ENCODE assay signal across 26 mouse cellular contexts in genomic region chr2:154192141-154192540, GRCm38 (mm10). TPM values are rescaled to one million over a fixed set of nuclear protein-coding genes. Genes with fewer than 3 reads are reported as not detected.
DNase-seq lines count a peak whose midpoint lies in the region; ATAC-seq lines count a peak whose summit lies in the region.
"Had no signal": no experiment of that assay in that cellular context is flagged by ENCODE, and none has a peak within 500 bp of the region (broad histone marks: within the 10 kb centered on the region; RNA-seq: fewer than 3 reads in every experiment).

No protein-coding gene starts in this region.

- H3K4me1 ChIP-seq in heart, embryonic 12.5 days (replicated peaks) = peaks cover 28% of the 10 kb centered on the region
- H3K4me1 ChIP-seq in heart, embryonic 16.5 days (ENCODE audit: control insufficient read depth, insufficient read depth, low read length) = peaks cover 16% of the 10 kb centered on the region
- no peaks in the 10 kb centered on the region for H3K4me1 ChIP-seq in stomach, embryonic 16.5 days (ENCODE audit: control insufficient read depth, insufficient read depth, low read length)
- H3K4me1 ChIP-seq: embryonic facial prominence, embryonic 13.5 days; forebrain, embryonic 12.5 days; hindbrain, embryonic 13.5 days had no signal

- intact Hi-C loops in heart, postnatal 25 days (cut with DNase I) = no loop called here

- H3K4me3 ChIP-seq in heart, embryonic 12.5 days = no peak overlapping the region
- H3K4me3 ChIP-seq in heart, embryonic 16.5 days (ENCODE audit: low read length) = no peak overlapping the region
- peak overlapping the region; percentile 28; the same call in 1 of the 2 replicates for H3K4me3 ChIP-seq in stomach, embryonic 16.5 days (replicated peaks; ENCODE audit: low read length)
- H3K4me3 ChIP-seq: embryonic facial prominence, embryonic 13.5 days; forebrain, embryonic 12.5 days; hindbrain, embryonic 13.5 days had no signal

- H3K9me3 ChIP-seq in heart, embryonic 12.5 days (replicated peaks) = no peaks in the 10 kb centered on the region
- H3K9me3 ChIP-seq in heart, embryonic 16.5 days (replicated peaks; ENCODE audit: control insufficient read depth, low read length) = no peaks in the 10 kb centered on the region
- H3K9me3 ChIP-seq in stomach, embryonic 16.5 days (replicated peaks; ENCODE audit: control insufficient read depth, low read length) = no peaks in the 10 kb centered on the region
- H3K9me3 ChIP-seq: embryonic facial prominence, embryonic 13.5 days; forebrain, embryonic 12.5 days; hindbrain, embryonic 13.5 days had no signal

- no peaks in the 10 kb centered on the region for H3K27me3 ChIP-seq in heart, embryonic 12.5 days (replicated peaks)
- H3K27me3 ChIP-seq in heart, embryonic 16.5 days (ENCODE audit: control insufficient read depth, insufficient read depth, low read length) = no peaks in the 10 kb centered on the region
- no peaks in the 10 kb centered on the region for H3K27me3 ChIP-seq in stomach, embryonic 16.5 days (ENCODE audit: control insufficient read depth, insufficient read depth, low read length)
- H3K27me3 ChIP-seq: embryonic facial prominence, embryonic 13.5 days; forebrain, embryonic 12.5 days; hindbrain, embryonic 13.5 days had no signal

- DNase-seq in heart, adult 8-10 months (ENCODE audit: low spot score) = no peak
- DNase-seq in heart, postnatal 25 days (ENCODE audit: low spot score) = no peak
- no peak for DNase-seq in c-Kit-positive CD71-positive TER-119-positive erythroid progenitor cells, embryonic 14.5 days (ENCODE audit: low spot score)
- DNase-seq in frontal cortex, postnatal 25 days (ENCODE audit: low spot score in 2 of 2) = no peak
- DNase-seq: adrenal gland, adult 8-10 months; cerebellum, adult 18-20 months; cerebellum, adult 9-11 months; cerebellum, postnatal 36 days; gastrocnemius, postnatal 14 days; kidney, adult 11 months; kidney, adult 9 months had no signal

- WGBS in heart, embryonic 12.5 days = 21% methylated on average over 2 of the region's 2 CpGs
- 46% methylated on average over 2 of the region's 2 CpGs for WGBS in heart, embryonic 16.5 days
- WGBS in stomach, embryonic 16.5 days = 64% methylated on average over 2 of the region's 2 CpGs

- H3K9ac ChIP-seq in heart, embryonic 12.5 days = no peak overlapping the region
- H3K9ac ChIP-seq in heart, embryonic 16.5 days (ENCODE audit: low read length) = no peak overlapping the region
- no peak overlapping the region for H3K9ac ChIP-seq in stomach, embryonic 16.5 days (ENCODE audit: low read length)
- H3K9ac ChIP-seq: embryonic facial prominence, embryonic 13.5 days; forebrain, embryonic 12.5 days; hindbrain, embryonic 13.5 days had no signal

- H3K36me3 ChIP-seq in heart, embryonic 12.5 days = no peaks in the 10 kb centered on the region
- no peaks in the 10 kb centered on the region for H3K36me3 ChIP-seq in heart, embryonic 16.5 days (ENCODE audit: control insufficient read depth, insufficient read depth)
- no peaks in the 10 kb centered on the region for H3K36me3 ChIP-seq in stomach, embryonic 16.5 days (ENCODE audit: control insufficient read depth, insufficient read depth, low read length)
- H3K36me3 ChIP-seq: embryonic facial prominence, embryonic 13.5 days; forebrain, embryonic 12.5 days; hindbrain, embryonic 13.5 days had no signal

- no peak for ATAC-seq in heart, embryonic 12.5 days (ENCODE audit: insufficient number of reproducible peaks, low FRiP score)
- peak; percentile 79 for ATAC-seq in heart, embryonic 16.5 days (replicated peaks; ENCODE audit: extremely low read depth, insufficient read depth, low FRiP score)
- ATAC-seq in stomach, embryonic 16.5 days (ENCODE audit: insufficient read depth, low FRiP score) = no peak
- ATAC-seq: forebrain, embryonic 16.5 days; hindbrain, postnatal 0 days had no signal

- peak overlapping the region; percentile 43 for H3K27ac ChIP-seq in heart, embryonic 12.5 days (ENCODE audit: poor library complexity, severe bottlenecking)
- H3K27ac ChIP-seq in heart, embryonic 16.5 days (ENCODE audit: low read length) = peak overlapping the region; percentile 79
- H3K27ac ChIP-seq in stomach, embryonic 16.5 days (ENCODE audit: low read length) = peak overlapping the region; percentile 15
- H3K27ac ChIP-seq: embryonic facial prominence, embryonic 13.5 days; forebrain, embryonic 12.5 days; hindbrain, embryonic 13.5 days; hindbrain, postnatal 0 days had no signal

- H3K4me2 ChIP-seq in heart, embryonic 12.5 days = no peak overlapping the region
- no peak overlapping the region for H3K4me2 ChIP-seq in heart, embryonic 16.5 days (ENCODE audit: low read depth, low read length)
- peak overlapping the region; percentile 36; the same call in 1 of the 2 replicates for H3K4me2 ChIP-seq in stomach, embryonic 16.5 days (ENCODE audit: low read depth, low read length)
- H3K4me2 ChIP-seq: embryonic facial prominence, embryonic 13.5 days; forebrain, embryonic 12.5 days; hindbrain, embryonic 13.5 days had no signal

RNA-seq across cellular contexts. Expression of gene Bpifb1, which starts 1.5 kb away (rescaled TPM):
- 0.12 and 0.14 TPM in 2 replicates for polyA plus RNA-seq in heart, embryonic 12.5 days (2016; fragmentation: Nextera tagmentation; extraction: Ambion mirVana)
- under 1 TPM in 2 of 4 experiments, not detected in 2; 0.16 to 0.55 TPM for total RNA-seq in heart, adult 8-10 months (2022)
- polyA plus RNA-seq in heart, embryonic 16.5 days (2015; fragmentation: Nextera tagmentation; extraction: Ambion mirVana) = 0.45 and 0.52 TPM in 2 replicates
- total RNA-seq in heart, postnatal 25 days (2021) = under 1 TPM in 1 of 2 experiments, not detected in 1; 0.17 TPM
- polyA plus RNA-seq in stomach, embryonic 16.5 days (2015; fragmentation: Nextera tagmentation; extraction: Ambion mirVana) = 711 and 1,131 TPM in 2 replicates
- total RNA-seq: adrenal gland, adult 8-10 months; gastrocnemius, adult 18-20 months; gastrocnemius, postnatal 14 days; granulocyte monocyte progenitor cell, adult 5-6 weeks; hematopoietic stem cell, adult 5-6 weeks had no signal
- polyA plus RNA-seq: embryonic facial prominence, embryonic 13.5 days; forebrain, embryonic 12.5 days; hindbrain, embryonic 13.5 days; intestine, embryonic 14.5 days had no signal

RNA-seq across cellular contexts. Expression of gene Bpifa5, which starts 29.7 kb away (rescaled TPM):
- not detected in 2 replicates for polyA plus RNA-seq in heart, embryonic 12.5 days (2016; fragmentation: Nextera tagmentation; extraction: Ambion mirVana)
- not detected for total RNA-seq in heart, adult 8-10 months (2022)
- polyA plus RNA-seq in heart, embryonic 16.5 days (2015; fragmentation: Nextera tagmentation; extraction: Ambion mirVana) = not detected in 2 replicates
- not detected for total RNA-seq in heart, postnatal 25 days (2021)
- polyA plus RNA-seq in stomach, embryonic 16.5 days (2015; fragmentation: Nextera tagmentation; extraction: Ambion mirVana) = not detected in 2 replicates
- total RNA-seq: adrenal gland, adult 8-10 months; adrenal gland, postnatal 4 days; ES-E14; gastrocnemius, adult 18-20 months; gastrocnemius, postnatal 14 days; granulocyte monocyte progenitor cell, adult 5-6 weeks; hematopoietic stem cell, adult 5-6 weeks; hindbrain, postnatal 0 days had no signal
- polyA plus RNA-seq: embryonic facial prominence, embryonic 13.5 days; forebrain, embryonic 12.5 days; forebrain, embryonic 16.5 days; frontal cortex, adult 2 months; hindbrain, embryonic 13.5 days; hindbrain, postnatal 0 days; intestine, embryonic 14.5 days had no signal

RNA-seq across cellular contexts. Expression of gene Bpifb5, which starts 31.4 kb away (rescaled TPM):
- polyA plus RNA-seq in heart, embryonic 12.5 days (2016; fragmentation: Nextera tagmentation; extraction: Ambion mirVana) = 0.14 and 0.33 TPM in 2 replicates
- not detected for total RNA-seq in heart, adult 8-10 months (2022)
- 0.37 and 0.45 TPM in 2 replicates for polyA plus RNA-seq in heart, embryonic 16.5 days (2015; fragmentation: Nextera tagmentation; extraction: Ambion mirVana)
- not detected for total RNA-seq in heart, postnatal 25 days (2021)
- polyA plus RNA-seq in stomach, embryonic 16.5 days (2015; fragmentation: Nextera tagmentation; extraction: Ambion mirVana) = 1.7 and 3.7 TPM in 2 replicates
- total RNA-seq: adrenal gland, postnatal 4 days; gastrocnemius, adult 18-20 months; gastrocnemius, postnatal 14 days; hindbrain, postnatal 0 days had no signal
- polyA plus RNA-seq: intestine, embryonic 14.5 days had no signal

RNA-seq across cellular contexts. Expression of gene Bpifa1, which starts 49.5 kb away (rescaled TPM):
- polyA plus RNA-seq in heart, embryonic 12.5 days (2016; fragmentation: Nextera tagmentation; extraction: Ambion mirVana) = not detected in 2 replicates
- total RNA-seq in heart, adult 8-10 months (2022) = 10 to 100 TPM in 1 of 4 experiments, not detected in 3; 56.2 TPM
- 15.4 and 26.0 TPM in 2 replicates for polyA plus RNA-seq in heart, embryonic 16.5 days (2015; fragmentation: Nextera tagmentation; extraction: Ambion mirVana)
- not detected for total RNA-seq in heart, postnatal 25 days (2021)
- 0.27 TPM in 1 of 2 replicates, not detected in the other for polyA plus RNA-seq in stomach, embryonic 16.5 days (2015; fragmentation: Nextera tagmentation; extraction: Ambion mirVana)
- total RNA-seq: adrenal gland, adult 8-10 months; adrenal gland, postnatal 4 days; ES-E14; gastrocnemius, adult 18-20 months; gastrocnemius, postnatal 14 days; granulocyte monocyte progenitor cell, adult 5-6 weeks; hematopoietic stem cell, adult 5-6 weeks; hindbrain, postnatal 0 days had no signal
- polyA plus RNA-seq: forebrain, embryonic 12.5 days; forebrain, embryonic 16.5 days; frontal cortex, adult 2 months; hindbrain, embryonic 13.5 days; intestine, embryonic 14.5 days had no signal

Comparison
In these comparisons a context has a peak if more than half of its experiments do, and no peak if none do; other contexts are left out.
1. H3K27ac ChIP-seq: peak in every context shown above with its lines; median percentile 79 in heart, embryonic 16.5 days; 43 in heart, embryonic 12.5 days; 15 in stomach, embryonic 16.5 days.
2. RNA of gene Bpifb1, which starts 1.5 kb away (polyA plus RNA-seq): 711 to 1,131 TPM in stomach, embryonic 16.5 days; 0.45 to 0.52 TPM in heart, embryonic 16.5 days and 0.12 to 0.14 TPM in heart, embryonic 12.5 days; every median in the first group is over 100 times any median in the second.